Mouse (Mus musculus): ENCODE data around the gene Bad.

- TF ChIP-seq CTCF (IDR thresholded peaks at IDR 0.05) (no peak), POLR2A (IDR thresholded peaks at IDR 0.05; ENCODE audit: insufficient read depth, low read depth, low read length) (peak; percentile 73), EP300 (IDR thresholded peaks at IDR 0.05; ENCODE audit: insufficient read depth, low read depth, low read length) (0 out of 2 replicates have a peak, but pooled peaks have one; percentile 9)
Measured at GRCm38 (mm10) chr19:6950613-6951153, 9.0 kb downstream of the Bad start.
